Mouse (Mus musculus) heart, postnatal 0 days (tissue): ENCODE measurements around the gene Paqr6.

Experiments
- CTCF ChIP-seq: IDR thresholded peaks from 2 replicates; pipeline ENCODE4 v1.5.1; 2016; ENCODE audit warnings: antibody characterized with exemption, control low read depth, low read depth
- EP300 ChIP-seq: IDR thresholded peaks from 2 replicates; pipeline ENCODE4 v1.6.1; 2016; ENCODE audit warnings: antibody characterized with exemption, low read depth

GRCm38 (mm10) chr3:88398666-88399065 is 34.3 kb downstream of the Paqr6 start:
- TF ChIP-seq CTCF (no peak), EP300 (no peak)
